Mouse (Mus musculus): Measurements from ENCODE around the gene Lemd2. TPM values are rescaled to one million over a fixed set of nuclear protein-coding genes. Genes with fewer than 3 reads are reported as not detected.
A peak's percentile ranks its signal among the peaks of the same experiment; 100 is the strongest.

Gene Lemd2
- polyA plus RNA-seq (2012; rRNA removed) (93.5 and 126 TPM in 2 replicates), polyA plus RNA-seq (2014; fragmentation: Nextera tagmentation; extraction: Ambion mirVana) (20.0 and 21.2 TPM in 2 replicates)

GRCm38 (mm10) chr17:27204075-27204909 is at the start of gene Lemd2:
Gene Lemd2, minus strand, starts transcription at chr17:27204469.
- 8% methylated on average over 51 of the region's 97 CpGs for WGBS
- no peaks in the 10 kb centered on the region for H3K27me3 ChIP-seq (ENCODE audit: control insufficient read depth, insufficient read depth, low read length)
- DNase-seq (ENCODE audit: low spot score) (peak; percentile 94), ATAC-seq (ENCODE audit: low FRiP score, low read depth) (peak; percentile 94)
- peaks cover 27% of the 10 kb centered on the region for H3K4me1 ChIP-seq (ENCODE audit: control insufficient read depth, insufficient read depth, low read length)
- peak; percentile 82; the same call in 1 of the 2 replicates for TF ChIP-seq POLR2A (IDR thresholded peaks at IDR 0.05; ENCODE audit: borderline replicate concordance, extremely low read depth, insufficient read depth, insufficient read length)
- peak within 1 kb of the TSS; percentile 89 for H3K4me3 ChIP-seq (replicated peaks; ENCODE audit: low read length)
- peak within 1 kb of the TSS; percentile 92 for H3K4me2 ChIP-seq (replicated peaks; ENCODE audit: low read depth, low read length, severe bottlenecking)
- H3K36me3 ChIP-seq (ENCODE audit: control insufficient read depth, insufficient read depth, low read length) = peaks cover 30% of the 10 kb centered on the region
- no peaks in the 10 kb centered on the region for H3K9me3 ChIP-seq (ENCODE audit: control insufficient read depth, low read length)
- H3K9ac ChIP-seq (ENCODE audit: low read depth, low read length, severe bottlenecking) = peak within 1 kb of the TSS; percentile 98
- H3K27ac ChIP-seq (replicated peaks; ENCODE audit: low read depth, low read length) = peak within 1 kb of the TSS; percentile 92

DNA sequence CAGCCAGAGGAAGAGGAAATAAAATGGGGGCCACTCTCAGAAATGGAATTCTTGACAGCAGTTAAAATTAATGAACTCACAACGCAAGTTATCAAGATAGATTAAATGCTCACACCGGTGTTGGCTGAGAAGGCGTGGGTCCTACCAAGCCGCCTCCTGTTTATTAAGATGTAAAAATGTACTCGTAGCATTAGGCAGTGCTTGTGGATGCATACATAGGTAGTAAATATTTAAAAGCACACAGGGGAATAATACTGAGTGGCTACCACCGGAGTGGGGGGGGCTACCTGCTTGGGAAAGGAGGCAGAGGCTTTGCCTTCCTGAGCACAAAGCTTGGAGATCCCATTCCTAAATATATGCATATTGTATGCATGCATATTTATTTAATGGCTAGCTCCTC is 46.9 kb upstream of the Lemd2 start:
- TF ChIP-seq POLR2A (IDR thresholded peaks at IDR 0.05; ENCODE audit: borderline replicate concordance, extremely low read depth, insufficient read depth, insufficient read length) = no peak
- Histone ChIP-seq H3K27ac (replicated peaks; ENCODE audit: low read depth, low read length) (no peak overlapping the region), H3K4me1 (ENCODE audit: control insufficient read depth, insufficient read depth, low read length) (0 out of 2 replicates have a peak, but pooled peaks cover 3% of the 10 kb centered on the region), H3K36me3 (ENCODE audit: control insufficient read depth, insufficient read depth, low read length) (no peaks in the 10 kb centered on the region), H3K4me2 (replicated peaks; ENCODE audit: low read depth, low read length, severe bottlenecking) (no peak overlapping the region), H3K27me3 (ENCODE audit: control insufficient read depth, insufficient read depth, low read length) (no peaks in the 10 kb centered on the region), H3K4me3 (replicated peaks; ENCODE audit: low read length) (no peak overlapping the region), H3K9ac (ENCODE audit: low read depth, low read length, severe bottlenecking) (no peak overlapping the region), H3K9me3 (ENCODE audit: control insufficient read depth, low read length) (no peaks in the 10 kb centered on the region)
- no peak for ATAC-seq (ENCODE audit: low FRiP score, low read depth)
- no peak for DNase-seq (ENCODE audit: low spot score)
- 39% methylated on average over 6 of the region's 6 CpGs for WGBS

GRCm38 (mm10) chr17:27250461-27250860 is 46.2 kb upstream of the Lemd2 start:
- no peak for TF ChIP-seq POLR2A (IDR thresholded peaks at IDR 0.05; ENCODE audit: borderline replicate concordance, extremely low read depth, insufficient read depth, insufficient read length)
- H3K9ac ChIP-seq (ENCODE audit: low read depth, low read length, severe bottlenecking) = no peak overlapping the region
- no peak for DNase-seq (ENCODE audit: low spot score)
- ATAC-seq (ENCODE audit: low FRiP score, low read depth) = no peak
- 0 out of 2 replicates have a peak, but pooled peaks cover 3% of the 10 kb centered on the region for H3K4me1 ChIP-seq (ENCODE audit: control insufficient read depth, insufficient read depth, low read length)
- H3K27ac ChIP-seq (replicated peaks; ENCODE audit: low read depth, low read length) = no peak overlapping the region
- H3K36me3 ChIP-seq (ENCODE audit: control insufficient read depth, insufficient read depth, low read length) = no peaks in the 10 kb centered on the region
- no peak overlapping the region for H3K4me3 ChIP-seq (replicated peaks; ENCODE audit: low read length)
- H3K4me2 ChIP-seq (replicated peaks; ENCODE audit: low read depth, low read length, severe bottlenecking) = no peak overlapping the region
- no peaks in the 10 kb centered on the region for H3K27me3 ChIP-seq (ENCODE audit: control insufficient read depth, insufficient read depth, low read length)
- 19% methylated on average over 4 of the region's 4 CpGs for WGBS
- no peaks in the 10 kb centered on the region for H3K9me3 ChIP-seq (ENCODE audit: control insufficient read depth, low read length)

DNA sequence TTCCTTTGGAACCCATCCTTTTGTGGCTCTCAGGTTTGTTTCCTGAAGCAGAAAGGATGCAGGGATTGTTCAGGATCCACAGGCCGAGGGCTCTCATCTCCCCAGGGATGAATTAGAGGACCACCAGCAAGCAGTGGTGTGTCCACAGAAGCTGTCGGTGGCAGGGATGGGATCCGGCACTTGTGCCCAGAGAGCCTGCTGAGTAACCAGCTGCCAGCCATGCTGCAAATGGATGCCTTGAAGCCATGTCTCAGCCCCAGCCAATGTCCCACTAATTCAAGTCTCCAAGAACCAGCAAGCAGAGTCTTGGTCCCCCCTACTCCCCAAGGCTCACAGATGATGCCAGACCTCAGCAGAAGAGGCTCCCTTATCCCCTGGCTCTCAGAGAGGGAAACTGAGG is 44.8 kb upstream of the Lemd2 start:
- no peak for DNase-seq (ENCODE audit: low spot score)
- 0 out of 2 replicates have a peak, but pooled peaks cover 3% of the 10 kb centered on the region for H3K4me1 ChIP-seq (ENCODE audit: control insufficient read depth, insufficient read depth, low read length)
- H3K9me3 ChIP-seq (ENCODE audit: control insufficient read depth, low read length) = no peaks in the 10 kb centered on the region
- H3K9ac ChIP-seq (ENCODE audit: low read depth, low read length, severe bottlenecking) = no peak overlapping the region
- WGBS = 67% methylated on average over 1 of the region's 3 CpGs
- no peak overlapping the region for H3K4me2 ChIP-seq (replicated peaks; ENCODE audit: low read depth, low read length, severe bottlenecking)
- no peak for TF ChIP-seq POLR2A (IDR thresholded peaks at IDR 0.05; ENCODE audit: borderline replicate concordance, extremely low read depth, insufficient read depth, insufficient read length)
- H3K4me3 ChIP-seq (replicated peaks; ENCODE audit: low read length) = no peak overlapping the region
- H3K36me3 ChIP-seq (ENCODE audit: control insufficient read depth, insufficient read depth, low read length) = no peaks in the 10 kb centered on the region
- no peak overlapping the region for H3K27ac ChIP-seq (replicated peaks; ENCODE audit: low read depth, low read length)
- no peak for ATAC-seq (ENCODE audit: low FRiP score, low read depth)
- H3K27me3 ChIP-seq (ENCODE audit: control insufficient read depth, insufficient read depth, low read length) = no peaks in the 10 kb centered on the region

DNA sequence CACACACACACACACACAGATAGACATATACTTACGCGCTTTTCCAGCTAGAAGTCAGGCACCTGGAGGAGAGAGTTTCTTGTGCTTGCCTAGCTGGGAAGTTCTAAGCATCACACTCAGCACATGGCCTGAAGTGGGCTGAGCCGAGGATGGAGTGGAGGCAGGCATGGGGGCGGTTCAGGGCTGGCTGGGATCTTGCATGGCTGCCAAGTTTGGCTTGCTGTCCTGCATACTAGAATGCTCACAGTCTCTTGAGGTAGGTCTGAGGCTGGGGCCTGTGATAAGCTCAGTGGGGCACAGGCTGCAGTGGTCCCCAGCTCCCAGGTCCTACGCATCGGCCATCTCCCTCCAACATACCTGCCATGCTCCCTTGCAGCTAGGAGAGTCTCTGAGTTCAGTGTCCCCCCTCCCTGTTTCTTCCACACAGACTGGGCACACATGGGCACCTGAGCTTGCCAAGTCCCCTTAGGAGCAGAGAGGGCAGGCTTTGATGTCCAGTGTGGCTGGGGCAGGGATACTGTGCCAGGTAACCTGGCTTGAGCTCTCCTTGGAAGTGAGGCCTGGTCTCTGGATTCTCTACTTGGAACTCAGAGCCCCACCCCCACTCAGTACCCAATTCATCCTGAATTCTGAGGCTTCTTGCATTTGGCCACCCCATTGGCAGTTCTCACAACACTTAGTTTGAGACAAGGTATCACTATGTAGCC is 43.6 kb upstream of the Lemd2 start:
- 84% methylated on average over 6 of the region's 6 CpGs for WGBS
- H3K27ac ChIP-seq (replicated peaks; ENCODE audit: low read depth, low read length) = no peak overlapping the region
- no peaks in the 10 kb centered on the region for H3K9me3 ChIP-seq (ENCODE audit: control insufficient read depth, low read length)
- H3K4me2 ChIP-seq (replicated peaks; ENCODE audit: low read depth, low read length, severe bottlenecking) = no peak overlapping the region
- no peak for TF ChIP-seq POLR2A (IDR thresholded peaks at IDR 0.05; ENCODE audit: borderline replicate concordance, extremely low read depth, insufficient read depth, insufficient read length)
- DNase-seq (ENCODE audit: low spot score) (no peak), ATAC-seq (ENCODE audit: low FRiP score, low read depth) (no peak)
- H3K36me3 ChIP-seq (ENCODE audit: control insufficient read depth, insufficient read depth, low read length) = no peaks in the 10 kb centered on the region
- no peaks in the 10 kb centered on the region for H3K27me3 ChIP-seq (ENCODE audit: control insufficient read depth, insufficient read depth, low read length)
- H3K9ac ChIP-seq (ENCODE audit: low read depth, low read length, severe bottlenecking) = no peak overlapping the region
- H3K4me1 ChIP-seq (ENCODE audit: control insufficient read depth, insufficient read depth, low read length) = 0 out of 2 replicates have a peak, but pooled peaks cover 3% of the 10 kb centered on the region
- H3K4me3 ChIP-seq (replicated peaks; ENCODE audit: low read length) = no peak overlapping the region
